In genomic region chr11:45854381-45854780, GRCm38 (mm10) we compare ENCODE assay signal across 14 mouse cellular contexts. TPM values are rescaled to one million over a fixed set of nuclear protein-coding genes. Genes with fewer than 3 reads are reported as not detected.
DNase-seq lines count a peak whose midpoint lies in the region; ATAC-seq and TF ChIP-seq lines count a peak whose summit lies in the region.
"Had no signal": no experiment of that assay in that cellular context is flagged by ENCODE, and none has a peak within 500 bp of the region (broad histone marks: within the 10 kb centered on the region; RNA-seq: fewer than 3 reads in every experiment).

No protein-coding gene starts in this region.

- no peak; a peak in 1 of 4 replicates for TF ChIP-seq POLR2A in MEL (IDR thresholded peaks at IDR 0.05; ENCODE audit: control insufficient read depth in 1 of 2, insufficient read depth in 1 of 2, low read depth in 1 of 2, low read length in 2 of 2, poor library complexity in 1 of 2)

- H3K27me3 ChIP-seq in kidney, embryonic 16.5 days (ENCODE audit: insufficient read depth, low read length), result no peaks in the 10 kb centered on the region
- H3K27me3 ChIP-seq in kidney, embryonic 14.5 days (ENCODE audit: control insufficient read depth, insufficient read depth, low read length), result no peaks in the 10 kb centered on the region
- H3K27me3 ChIP-seq in MEL (ENCODE audit: control insufficient read depth in 1 of 2, insufficient read depth in 2 of 2, low read length in 2 of 2), result peaks cover 0 to 2% of the 10 kb centered on the region in 2 experiments; a peak in 1 of 4 replicates
- H3K27me3 ChIP-seq in liver, embryonic 14.5 days (ENCODE audit: control insufficient read depth, insufficient read depth, low read length), result no peaks in the 10 kb centered on the region
- H3K27me3 ChIP-seq: forebrain, embryonic 12.5 days; midbrain, embryonic 12.5 days had no signal

- WGBS in kidney, embryonic 16.5 days, result 68% methylated on average over 7 of the region's 7 CpGs
- 81% methylated on average over 7 of the region's 7 CpGs for WGBS in kidney, embryonic 14.5 days
- 62% methylated on average over 7 of the region's 7 CpGs for WGBS in liver, embryonic 14.5 days (ENCODE audit: insufficient replicate concordance)

- TF ChIP-seq EP300 in MEL (IDR thresholded peaks at IDR 0.05; ENCODE audit: low read depth in 1 of 2, low read length in 2 of 2), result no peak
- no peak for TF ChIP-seq EP300 in liver, embryonic 14.5 days (IDR thresholded peaks at IDR 0.05; ENCODE audit: low read depth)

- no peak for TF ChIP-seq CTCF in MEL (IDR thresholded peaks at IDR 0.05 in 2 of 3, conservative IDR thresholded peaks at IDR 0.05 in 1 of 3; ENCODE audit: control insufficient read depth in 1 of 3, insufficient read depth in 1 of 3, low read depth in 2 of 3, low read length in 3 of 3, poor library complexity in 1 of 3, severe bottlenecking in 1 of 3)
- TF ChIP-seq CTCF in liver, embryonic 14.5 days (IDR thresholded peaks at IDR 0.05; ENCODE audit: low read depth), result no peak

- no peak for TF ChIP-seq RAD21 in MEL (IDR thresholded peaks at IDR 0.05; ENCODE audit: low read depth, low read length)

- H3K27ac ChIP-seq in kidney, embryonic 16.5 days (ENCODE audit: low read length), result no peak overlapping the region
- H3K27ac ChIP-seq in kidney, embryonic 14.5 days (ENCODE audit: low read depth, low read length), result no peak overlapping the region
- peak overlapping the region; percentile 94 for H3K27ac ChIP-seq in MEL (ENCODE audit: control insufficient read depth, low read depth, low read length)
- peak overlapping the region; percentile 91 for H3K27ac ChIP-seq in liver, embryonic 14.5 days
- H3K27ac ChIP-seq: forebrain, embryonic 12.5 days; left cerebral cortex, adult 2 months; midbrain, embryonic 12.5 days had no signal

- H3K9me3 ChIP-seq in kidney, embryonic 16.5 days (ENCODE audit: low read length), result no peaks in the 10 kb centered on the region
- H3K9me3 ChIP-seq in kidney, embryonic 14.5 days (ENCODE audit: control insufficient read depth, low read length), result no peaks in the 10 kb centered on the region
- no peaks in the 10 kb centered on the region for H3K9me3 ChIP-seq in MEL (replicated peaks; ENCODE audit: insufficient read depth, low read length)
- no peaks in the 10 kb centered on the region for H3K9me3 ChIP-seq in liver, embryonic 14.5 days (ENCODE audit: control insufficient read depth, low read length)
- H3K9me3 ChIP-seq: forebrain, embryonic 12.5 days; midbrain, embryonic 12.5 days had no signal

- no peak for ATAC-seq in kidney, embryonic 16.5 days (ENCODE audit: low FRiP score, low TSS enrichment)
- no peak for ATAC-seq in kidney, embryonic 14.5 days (ENCODE audit: low FRiP score, low TSS enrichment)
- no peak for ATAC-seq in liver, embryonic 14.5 days (ENCODE audit: insufficient read depth)

- H3K36me3 ChIP-seq in kidney, embryonic 16.5 days (ENCODE audit: insufficient read depth, low read length), result 0 out of 2 replicates have a peak, but pooled peaks cover 4% of the 10 kb centered on the region
- peaks cover 11% of the 10 kb centered on the region for H3K36me3 ChIP-seq in kidney, embryonic 14.5 days (ENCODE audit: control insufficient read depth, insufficient read depth, low read length)
- peaks cover 21 to 64% of the 10 kb centered on the region in 2 experiments for H3K36me3 ChIP-seq in MEL (ENCODE audit: control insufficient read depth in 1 of 2, insufficient read depth in 2 of 2, low read length in 2 of 2)
- H3K36me3 ChIP-seq in liver, embryonic 14.5 days (replicated peaks; ENCODE audit: control insufficient read depth, insufficient read depth, low read depth), result peaks cover 14% of the 10 kb centered on the region

- peaks cover 65% of the 10 kb centered on the region for H3K79me2 ChIP-seq in MEL (ENCODE audit: control insufficient read depth, insufficient read depth, low read length, poor library complexity)

- H3K4me2 ChIP-seq in kidney, embryonic 16.5 days (replicated peaks; ENCODE audit: low read depth, low read length), result 0 out of 2 replicates have a peak overlapping the region, but pooled peaks have one; percentile 75
- no peak overlapping the region for H3K4me2 ChIP-seq in kidney, embryonic 14.5 days (replicated peaks; ENCODE audit: low read depth, low read length)
- H3K4me2 ChIP-seq in liver, embryonic 14.5 days (ENCODE audit: low read depth), result peak overlapping the region; percentile 76
- H3K4me2 ChIP-seq: forebrain, embryonic 12.5 days; midbrain, embryonic 12.5 days had no signal

- H3K4me3 ChIP-seq in kidney, embryonic 16.5 days (ENCODE audit: low read length), result no peak overlapping the region
- no peak overlapping the region for H3K4me3 ChIP-seq in kidney, embryonic 14.5 days (ENCODE audit: low read length)
- H3K4me3 ChIP-seq in MEL (ENCODE audit: control insufficient read depth in 1 of 2, insufficient read depth in 1 of 2, low read depth in 2 of 2, low read length in 2 of 2), result peak overlapping the region in 1 of 2 experiments; percentile 3; a peak in 1 of 4 replicates
- peak overlapping the region; percentile 25 to 39 for H3K4me3 ChIP-seq in liver, embryonic 14.5 days (ENCODE audit: insufficient read depth in 1 of 2, low read depth in 2 of 2, low read length in 2 of 2)
- H3K4me3 ChIP-seq: forebrain, embryonic 12.5 days; left cerebral cortex, adult 2 months; midbrain, embryonic 12.5 days had no signal

- H3K4me1 ChIP-seq in kidney, embryonic 16.5 days (ENCODE audit: insufficient read depth, low read length), result peaks cover 34% of the 10 kb centered on the region
- peaks cover 9% of the 10 kb centered on the region; the same call in 1 of the 2 replicates for H3K4me1 ChIP-seq in kidney, embryonic 14.5 days (ENCODE audit: control insufficient read depth, insufficient read depth, low read length)
- peaks cover 33 to 38% of the 10 kb centered on the region in 2 experiments for H3K4me1 ChIP-seq in MEL (ENCODE audit: control insufficient read depth in 1 of 2, insufficient read depth in 2 of 2, low read length in 2 of 2)
- H3K4me1 ChIP-seq in liver, embryonic 14.5 days (replicated peaks; ENCODE audit: control insufficient read depth in 2 of 2, insufficient read depth in 2 of 2, low read length in 1 of 2), result peaks cover 44 to 45% of the 10 kb centered on the region in 2 experiments

- DNase-seq in adrenal gland, postnatal 10 days, result peak; percentile 26
- DNase-seq in adrenal gland, postnatal 25 days, result no peak
- peak; percentile 40 for DNase-seq in MEL (ENCODE audit: low read depth, low spot score)
- no peak for DNase-seq in liver, embryonic 14.5 days (ENCODE audit: low read depth in 3 of 3, low spot score in 3 of 3)
- DNase-seq in gastrocnemius, adult 8-10 months (ENCODE audit: low spot score in 2 of 2), result no peak
- no peak for DNase-seq in left cerebral cortex, adult 8-10 months (ENCODE audit: low spot score in 2 of 2)
- DNase-seq: cerebellum, postnatal 10 days; lung, adult 2 months; thymus, adult 2 months had no signal

- H3K9ac ChIP-seq in kidney, embryonic 16.5 days (replicated peaks; ENCODE audit: low read length), result no peak overlapping the region
- no peak overlapping the region for H3K9ac ChIP-seq in kidney, embryonic 14.5 days (ENCODE audit: low read depth, low read length)
- H3K9ac ChIP-seq in MEL (ENCODE audit: control insufficient read depth, low read depth, low read length, poor library complexity, severe bottlenecking), result peak overlapping the region; percentile 97
- H3K9ac ChIP-seq in liver, embryonic 14.5 days (replicated peaks), result peak overlapping the region; percentile 68
- H3K9ac ChIP-seq: forebrain, embryonic 12.5 days; midbrain, embryonic 12.5 days had no signal

TF ChIP-seq in MEL, 35 proteins besides CTCF, POLR2A, EP300 and RAD21 (continues in another document):
- TF ChIP-seq GATA1 (IDR thresholded peaks at IDR 0.05; ENCODE audit: low read depth, low read length) (no peak), UBTF (IDR thresholded peaks at IDR 0.05; ENCODE audit: borderline replicate concordance, insufficient read depth, low read depth, low read length) (no peak), SMC3 (IDR thresholded peaks at IDR 0.05; ENCODE audit: low read depth, low read length) (no peak), HCFC1 (IDR thresholded peaks at IDR 0.05; ENCODE audit: low read depth, low read length) (no peak), ELF1 (IDR thresholded peaks at IDR 0.05; ENCODE audit: low read depth, low read length) (no peak), POLR2AphosphoS2 (IDR thresholded peaks at IDR 0.05; ENCODE audit: low read length) (peak; percentile 8; the same call in 1 of the 2 replicates), MAX (IDR thresholded peaks at IDR 0.05; ENCODE audit: low read length) (no peak), TCF12 (IDR thresholded peaks at IDR 0.05; ENCODE audit: low read depth, low read length) (no peak), RCOR1 (IDR thresholded peaks at IDR 0.05; ENCODE audit: low read depth, low read length) (no peak), USF1 (IDR thresholded peaks at IDR 0.05; ENCODE audit: low read depth, low read length) (no peak), CHD1 (IDR thresholded peaks at IDR 0.05; ENCODE audit: low read depth, low read length) (0 out of 2 replicates have a peak, but pooled peaks have one; percentile 15), KAT2A (conservative IDR thresholded peaks at IDR 0.05; ENCODE audit: low read depth, low read length) (no peak), JUND (IDR thresholded peaks at IDR 0.05; ENCODE audit: low read depth, low read length) (no peak), ZKSCAN1 (IDR thresholded peaks at IDR 0.05; ENCODE audit: low read depth, low read length) (no peak), TBP (IDR thresholded peaks at IDR 0.05; ENCODE audit: low read depth, low read length) (no peak), MAFK (IDR thresholded peaks at IDR 0.05; ENCODE audit: borderline replicate concordance, low read depth, low read length) (no peak), TAL1 (IDR thresholded peaks at IDR 0.05; ENCODE audit: low read length) (no peak), MXI1 (IDR thresholded peaks at IDR 0.05; ENCODE audit: low read depth, low read length) (peak; percentile 25; the same call in 1 of the 2 replicates), ZNF384 (IDR thresholded peaks at IDR 0.05; ENCODE audit: low read depth, low read length) (no peak)

RNA-seq across cellular contexts. Expression of gene Clint1, which starts 2.5 kb away (rescaled TPM):
- 10 to 100 TPM; 59.8 to 64.5 TPM for total RNA-seq in adrenal gland, postnatal 10 days (2021)
- total RNA-seq in adrenal gland, postnatal 25 days (2021), result 77.7 and 83.5 TPM in 2 replicates
- polyA plus RNA-seq in kidney, embryonic 16.5 days (2015; fragmentation: Nextera tagmentation; extraction: Ambion mirVana), result 104 and 106 TPM in 2 replicates
- 58.1 and 86.3 TPM in 2 replicates for polyA plus RNA-seq in kidney, embryonic 14.5 days (2014; fragmentation: Nextera tagmentation; extraction: Ambion mirVana)
- 89.8 and 102 TPM in 2 replicates for total RNA-seq in MEL (2012; rRNA removed)
- polyA plus RNA-seq in MEL (2012; ENCODE audit: insufficient read depth in 1 of 2, insufficient read length in 2 of 2, low read depth in 1 of 2, low replicate concordance in 2 of 2, missing spikeins in 1 of 2), result 100 to 1,000 TPM in 1 of 2 experiments, 10 to 100 TPM in 1; 58.5 to 184 TPM
- 36.3 and 46.0 TPM in 2 replicates for polyA plus RNA-seq in liver, embryonic 14.5 days (2012; rRNA removed)
- 41.6 and 43.3 TPM in 2 replicates for polyA plus RNA-seq in liver, embryonic 14.5 days (2014; fragmentation: Nextera tagmentation; extraction: Ambion mirVana)
- 10 to 100 TPM; 42.1 to 48.3 (median 46.0) TPM for total RNA-seq in gastrocnemius, adult 8-10 months (2022)
- 10 to 100 TPM; 47.4 to 51.5 (median 48.0) TPM for total RNA-seq in left cerebral cortex, adult 8-10 months (2022)

Comparison
In these comparisons a context has a peak if more than half of its experiments do, and no peak if none do; other contexts are left out.
1. DNase-seq: peak in adrenal gland, postnatal 10 days (single experiment) and MEL (single experiment); none in adrenal gland, postnatal 25 days (single experiment), liver, embryonic 14.5 days (0 of 3), gastrocnemius, adult 8-10 months (0 of 2) and left cerebral cortex, adult 8-10 months (0 of 2).
2. H3K27ac ChIP-seq: peak in MEL (single experiment) and liver, embryonic 14.5 days (single experiment); none in kidney, embryonic 16.5 days (single experiment) and kidney, embryonic 14.5 days (single experiment).
3. H3K4me3 ChIP-seq: peak in liver, embryonic 14.5 days (2 of 2); none in kidney, embryonic 16.5 days (single experiment) and kidney, embryonic 14.5 days (single experiment).
4. H3K9ac ChIP-seq: peak in MEL (single experiment) and liver, embryonic 14.5 days (single experiment); none in kidney, embryonic 16.5 days (single experiment) and kidney, embryonic 14.5 days (single experiment).